Mouse (Mus musculus) left cerebral cortex, postnatal 4 days (tissue): ENCODE measurements around the gene 2610528J11Rik. TPM values are rescaled to one million over a fixed set of nuclear protein-coding genes. Genes with fewer than 3 reads are reported as not detected.
A peak's percentile ranks its signal among the peaks of the same experiment; 100 is the strongest.
"Not testable (repeated sequence)": the region's sequence is repeated elsewhere in the genome, so short reads cannot be mapped to it uniquely, and the experiment has no call there.

Experiments used
- DNase-seq: peaks from one replicate; pipeline ENCODE4 v3.0.0-alpha.2; 2022
- intact Hi-C: fragments of 180-260 bp; cut with DNase I; formaldehyde crosslinking; loops from one replicate; pipeline ENCODE4 v1.15.1; 2025
- total RNA-seq, 2 experiments: library from RNA; stranded (reverse); gene quantifications; 2 replicates each; pipeline ENCODE4 v1.2.3; 2021

The 2610528J11Rik gene
- total RNA-seq, 2 experiments from 2014 or later, result 0.38 TPM; not detected in 1

DNA sequence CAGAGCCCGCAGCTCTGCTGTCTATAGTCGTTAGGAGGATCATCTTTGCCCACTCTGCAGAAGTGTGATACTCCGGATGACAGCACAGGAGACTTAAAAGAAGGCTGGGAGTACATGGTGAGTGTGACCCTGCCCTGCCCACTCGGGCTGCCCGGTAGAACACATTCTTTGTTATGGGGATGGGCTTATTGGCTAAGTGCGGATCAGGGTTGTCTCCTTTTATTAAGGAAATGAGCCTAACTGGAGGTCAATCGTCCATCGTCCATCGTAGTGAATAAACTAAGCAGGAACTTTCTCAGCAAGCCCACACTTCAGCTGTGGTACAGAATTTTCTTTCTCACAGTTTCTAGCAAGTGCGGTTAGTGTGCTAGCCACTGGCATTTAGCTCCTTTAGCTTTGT is 13.1 kb downstream of the 2610528J11Rik start:
- intact Hi-C loops, result no loop called here

GRCm38 (mm10) chr4:118542510-118543157 is 15.8 kb downstream of the 2610528J11Rik start:
- intact Hi-C loops, result no loop called here
- DNase-seq, result no peak

More for the DNA sequence above, 13.1 kb downstream of the 2610528J11Rik start:
- DNase-seq, result no peak

DNA sequence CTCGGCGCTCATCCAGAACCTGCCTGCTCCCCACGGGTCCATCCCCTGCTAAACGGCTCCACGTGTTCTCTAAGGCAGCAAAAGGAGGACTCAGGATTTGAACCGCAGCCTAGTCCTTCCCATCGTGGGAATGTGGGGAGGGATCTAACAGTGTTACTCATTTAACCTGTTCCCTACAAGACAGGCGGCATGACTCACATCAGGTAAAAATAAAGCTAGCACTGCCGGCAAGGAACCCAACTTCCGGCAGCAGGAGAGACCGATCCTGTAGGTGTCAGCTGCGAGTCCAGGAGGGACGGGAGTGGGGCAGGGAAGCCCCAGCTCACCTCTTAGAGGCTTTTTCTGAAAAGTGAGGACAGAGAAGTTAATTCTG is 16.3 kb downstream of the 2610528J11Rik start:
- DNase-seq, result no peak
- intact Hi-C loops, result no loop called here

GRCm38 (mm10) chr4:118543592-118544260 is 16.9 kb downstream of the 2610528J11Rik start, which contains the start of gene Tmem125:
TSS of gene Tmem125 (minus strand) at chr4:118544044.
- intact Hi-C loops, result no loop called here
- DNase-seq, result no peak

GRCm38 (mm10) chr4:118544441-118545127 is 17.8 kb downstream of the 2610528J11Rik start:
- intact Hi-C loops, result no loop called here
- DNase-seq, result no peak

- peak; percentile 33 for DNase-seq
- intact Hi-C loops, result not testable (repeated sequence)
Measured at GRCm38 (mm10) chr4:118547424-118548129, 20.8 kb downstream of the 2610528J11Rik start.

DNA sequence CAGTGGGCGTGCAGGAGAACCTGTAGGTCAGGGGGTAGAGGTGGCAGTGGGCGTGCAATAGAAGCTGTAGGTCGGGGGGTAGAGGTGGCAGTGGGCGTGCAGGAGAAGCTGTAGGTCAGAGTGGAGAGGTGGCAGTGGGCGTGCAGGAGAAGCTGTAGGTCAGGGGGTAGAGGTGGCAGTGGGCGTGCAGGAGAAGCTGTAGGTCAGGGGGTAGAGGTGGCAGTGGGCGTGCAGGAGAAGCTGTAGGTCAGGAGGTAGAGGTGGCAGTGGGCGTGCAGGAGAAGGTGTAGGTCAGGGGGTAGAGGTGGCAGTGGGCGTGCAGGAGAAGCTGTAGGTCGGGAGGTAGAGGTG is 21.3 kb downstream of the 2610528J11Rik start:
- intact Hi-C loops, DNase-seq: not testable (repeated sequence)

- DNase-seq, result no peak
- intact Hi-C loops, result no loop called here
Measured at GRCm38 (mm10) chr4:118553039-118553649, 26.3 kb downstream of the 2610528J11Rik start.

DNA sequence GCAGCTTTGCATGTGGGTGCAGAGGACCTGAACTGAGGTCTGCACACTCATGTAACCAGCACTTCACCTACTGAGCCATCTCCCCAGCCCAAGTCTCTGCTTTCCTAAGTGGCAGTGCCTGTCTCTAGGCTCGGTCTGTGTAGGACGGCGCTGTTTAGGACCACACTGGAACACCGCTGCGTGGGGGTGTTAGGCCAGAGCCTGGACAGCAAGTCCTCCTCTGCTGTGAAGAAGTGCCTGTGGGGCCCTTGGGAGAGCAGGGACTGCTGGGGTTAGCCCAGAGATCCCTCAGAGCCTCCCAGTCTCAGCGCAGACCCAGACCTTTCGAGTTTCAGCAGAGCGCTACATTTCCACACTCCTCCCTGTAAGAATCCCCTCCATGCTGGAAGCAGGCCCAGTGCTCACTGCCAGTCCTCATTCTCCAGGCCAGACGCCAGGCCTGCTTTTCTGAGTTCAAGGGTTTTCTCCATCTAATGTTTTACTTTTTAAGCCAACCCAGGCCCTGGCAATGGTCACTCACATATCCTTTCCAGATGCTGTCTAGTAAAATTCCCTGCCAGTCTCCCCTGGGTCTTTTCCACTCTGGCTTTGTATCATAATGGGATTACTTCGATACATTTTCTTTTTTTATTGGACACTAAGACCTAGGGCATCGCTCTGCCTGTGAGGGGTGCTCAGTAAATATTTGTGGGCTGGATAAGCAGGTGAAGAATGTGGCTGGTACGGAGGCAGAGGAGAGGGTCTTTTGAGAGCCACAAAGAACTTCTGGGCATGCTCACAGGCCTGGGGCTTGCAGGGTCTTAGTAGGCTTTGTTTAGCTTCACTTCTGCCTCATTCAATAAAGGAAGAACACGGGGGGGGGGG is 37.5 kb downstream of the 2610528J11Rik start:
- peak; percentile 56 for DNase-seq
- intact Hi-C loops, result no loop called here

DNA sequence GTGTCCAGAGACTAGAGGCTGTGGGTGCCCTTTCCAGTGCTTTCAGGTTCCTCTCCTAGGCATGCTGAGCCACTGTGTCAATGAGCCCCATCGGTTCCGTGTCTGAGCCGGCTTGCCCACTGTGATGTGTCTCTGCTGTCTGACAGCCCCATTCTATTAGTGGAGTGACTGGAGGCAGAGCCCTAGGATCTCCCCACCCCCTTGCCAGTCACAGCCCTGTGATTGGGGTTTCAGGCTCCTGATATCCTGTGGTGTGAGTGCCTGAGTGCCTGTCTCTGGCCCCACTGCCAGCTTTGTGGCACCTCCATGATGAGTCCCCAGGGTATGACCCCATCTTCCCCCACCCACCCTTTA is 38.1 kb downstream of the 2610528J11Rik start:
- intact Hi-C loops, result no loop called here
- no peak for DNase-seq

DNA sequence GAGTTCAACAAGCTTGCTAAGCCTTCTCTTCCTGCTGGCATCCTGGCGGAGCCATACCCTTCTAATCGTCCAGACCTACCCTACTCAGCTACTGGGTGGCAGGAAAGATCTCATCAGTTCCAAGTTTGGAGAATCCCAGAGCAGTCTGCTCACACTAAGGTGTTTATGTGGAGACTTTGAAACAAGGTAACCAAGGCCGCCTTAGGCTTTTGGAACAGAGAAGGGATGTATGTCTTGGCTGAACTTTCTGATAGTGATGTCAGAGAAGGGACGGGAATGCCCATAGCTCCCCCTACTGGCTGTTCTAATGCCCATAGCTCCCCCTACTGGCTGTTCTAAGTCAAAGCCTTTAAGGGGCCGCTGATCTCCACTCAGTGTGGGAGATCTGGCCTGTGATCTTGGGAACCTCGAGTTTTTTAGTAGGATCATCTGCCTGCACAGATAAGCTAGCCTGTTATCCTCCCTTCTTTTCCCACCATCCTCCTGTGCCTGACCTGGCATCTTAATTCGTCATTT is 39.4 kb downstream of the 2610528J11Rik start:
- intact Hi-C loops, result no loop called here
- peak; percentile 38 for DNase-seq

DNA sequence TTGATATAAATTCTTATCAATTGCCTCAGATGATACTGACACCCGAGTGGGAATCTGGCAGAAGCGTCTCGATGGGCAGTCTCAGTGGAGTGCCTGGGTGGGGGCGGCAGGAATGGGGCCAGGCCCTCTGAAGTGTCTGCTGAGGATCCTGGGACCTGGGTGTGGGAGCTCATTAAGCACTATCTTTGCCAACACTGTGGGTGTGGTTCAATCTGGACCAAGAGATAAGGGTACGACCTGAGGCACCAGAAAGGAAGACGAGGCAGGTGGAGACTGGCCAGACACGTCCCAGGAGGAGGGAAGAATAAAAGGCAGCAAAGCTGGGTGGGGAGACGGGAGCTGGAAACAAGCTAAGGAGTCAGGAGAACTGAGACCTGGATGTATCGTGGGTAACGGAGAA is 41.9 kb downstream of the 2610528J11Rik start:
- intact Hi-C loops, result no loop called here

DNA sequence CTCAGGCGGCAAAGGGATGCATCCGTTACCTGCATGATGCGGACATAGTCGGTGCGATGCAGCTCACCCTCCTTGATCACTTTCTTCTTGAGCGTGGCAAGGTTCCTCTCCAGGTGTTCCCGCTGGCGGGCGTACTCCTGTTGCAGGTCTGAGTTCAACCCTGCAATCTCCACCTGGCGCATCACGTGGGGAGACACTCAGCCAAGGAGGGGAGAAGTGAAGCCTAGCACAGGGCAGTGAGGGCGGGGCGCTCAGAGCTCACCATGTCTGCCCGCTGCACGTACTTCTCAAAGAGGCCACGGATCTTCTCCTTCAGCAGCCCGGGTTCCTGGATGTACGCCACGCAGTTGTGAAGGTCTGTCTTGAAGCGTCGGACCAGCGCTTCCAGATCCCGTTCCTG is 42.5 kb downstream of the 2610528J11Rik start:
- no peak for DNase-seq

More for the DNA sequence above, 41.9 kb downstream of the 2610528J11Rik start:
- no peak for DNase-seq

DNA sequence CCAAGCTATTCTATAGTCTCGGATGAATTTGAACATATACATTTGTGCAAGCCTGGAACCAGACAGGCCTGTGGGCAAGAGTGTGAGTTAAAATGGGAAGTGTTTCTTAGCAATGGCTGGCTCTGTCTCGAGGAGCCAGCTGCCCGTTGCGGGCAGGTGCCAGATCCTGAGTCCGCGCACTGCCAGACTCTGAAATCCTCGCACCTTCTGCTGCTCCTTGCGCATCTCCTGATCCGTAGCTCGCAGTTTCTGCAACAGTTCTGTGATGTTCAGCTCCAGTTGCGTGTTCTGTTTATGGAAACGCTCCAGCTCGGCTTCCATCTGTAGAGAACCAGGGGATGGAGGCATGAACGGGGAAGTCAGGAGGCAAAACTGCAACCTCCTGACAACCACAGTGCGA is 44.6 kb downstream of the 2610528J11Rik start:
- intact Hi-C loops, result loop anchor here (5.0 kb wide), 1 partner anchor 134 kb away; the partner anchor contains the start of gene Cdc20

More for the DNA sequence above, 42.5 kb downstream of the 2610528J11Rik start:
- intact Hi-C loops, result no loop called here

DNA sequence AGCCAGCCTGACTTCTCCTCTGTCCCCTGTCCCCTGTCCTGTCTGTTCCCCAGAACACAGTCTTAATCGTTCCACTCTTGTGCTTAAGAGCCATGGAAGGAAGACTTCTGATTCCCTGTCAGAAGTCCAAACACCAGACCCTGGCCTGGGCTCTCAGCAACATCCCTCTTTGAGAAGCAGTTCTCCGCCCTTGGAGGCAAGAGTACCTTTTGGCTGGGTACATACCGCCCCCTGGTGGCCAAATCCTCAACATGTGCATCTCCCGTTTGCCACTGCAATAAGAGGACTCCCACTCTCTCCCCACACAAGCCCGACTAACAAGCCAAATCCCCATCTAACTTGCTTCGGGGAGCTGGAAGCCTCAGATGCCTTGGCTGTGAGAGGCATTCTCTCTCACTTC is 49.3 kb downstream of the 2610528J11Rik start:
- peak; percentile 94 for DNase-seq
- intact Hi-C loops, result no loop called here

More for the DNA sequence above, 44.6 kb downstream of the 2610528J11Rik start:
- DNase-seq, result peak; percentile 30

- intact Hi-C loops, result no loop called here
- peak; percentile 66 for DNase-seq
Measured at GRCm38 (mm10) chr4:118579313-118579712, 52.5 kb downstream of the 2610528J11Rik start.
